ENCODE assay signal across 17 mouse cellular contexts in the genomic region with DNA sequence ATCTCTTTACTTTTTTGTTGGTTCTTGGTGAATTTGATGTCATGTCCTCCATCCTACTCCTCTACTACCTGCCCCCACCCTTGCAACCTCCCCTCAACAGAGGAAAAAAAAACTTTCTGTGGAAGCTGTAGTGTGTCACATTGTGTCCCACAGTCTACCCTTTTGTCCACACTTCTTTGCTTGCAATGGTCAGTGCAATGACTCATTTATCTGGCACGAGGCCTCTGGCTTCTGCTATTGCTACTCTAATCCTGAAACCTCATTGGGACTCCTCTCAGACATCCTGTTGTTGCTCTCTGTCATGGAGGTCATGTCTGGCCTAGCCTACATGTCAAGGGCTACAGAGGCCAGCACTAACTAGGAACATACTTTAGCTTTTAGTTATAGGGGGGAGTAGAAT. TPM values are rescaled to one million over a fixed set of nuclear protein-coding genes. Genes with fewer than 3 reads are reported as not detected.
DNase-seq lines count a peak whose midpoint lies in the region; ATAC-seq lines count a peak whose summit lies in the region.
"Had no signal": no experiment of that assay in that cellular context is flagged by ENCODE, and none has a peak within 500 bp of the region (broad histone marks: within the 10 kb centered on the region; RNA-seq: fewer than 3 reads in every experiment).

No protein-coding gene starts in this region.

- no peak overlapping the region for H3K9ac ChIP-seq in embryonic facial prominence, embryonic 12.5 days
- no peak overlapping the region for H3K9ac ChIP-seq in lung, embryonic 15.5 days
- H3K9ac ChIP-seq: liver, embryonic 15.5 days; neural tube, embryonic 15.5 days had no signal

- H3K4me3 ChIP-seq in embryonic facial prominence, embryonic 12.5 days, result no peak overlapping the region
- H3K4me3 ChIP-seq in embryonic facial prominence, embryonic 10.5 days, result no peak overlapping the region
- no peak overlapping the region for H3K4me3 ChIP-seq in lung, embryonic 15.5 days
- H3K4me3 ChIP-seq: liver, embryonic 15.5 days; neural tube, embryonic 15.5 days had no signal

- H3K9me3 ChIP-seq in embryonic facial prominence, embryonic 12.5 days, result no peaks in the 10 kb centered on the region
- H3K9me3 ChIP-seq in embryonic facial prominence, embryonic 10.5 days, result no peaks in the 10 kb centered on the region
- no peaks in the 10 kb centered on the region for H3K9me3 ChIP-seq in lung, embryonic 15.5 days
- H3K9me3 ChIP-seq: liver, embryonic 15.5 days; neural tube, embryonic 15.5 days had no signal

- no peaks in the 10 kb centered on the region; the same call in 1 of the 2 replicates for H3K27me3 ChIP-seq in embryonic facial prominence, embryonic 12.5 days
- H3K27me3 ChIP-seq in embryonic facial prominence, embryonic 10.5 days (replicated peaks; ENCODE audit: low read depth, poor library complexity, severe bottlenecking), result peaks cover 30% of the 10 kb centered on the region
- H3K27me3 ChIP-seq in lung, embryonic 15.5 days, result no peaks in the 10 kb centered on the region

- DNase-seq in embryonic facial prominence, embryonic 10.5 days (ENCODE audit: low spot score), result no peak
- DNase-seq in lung, postnatal 25 days (ENCODE audit: low spot score), result no peak
- peak; percentile 45 to 46 for DNase-seq in adrenal gland, postnatal 36 days
- DNase-seq in heart, postnatal 10 days, result peak; percentile 9 to 32
- DNase-seq in left cerebral cortex, postnatal 36 days (ENCODE audit: low spot score in 2 of 2), result no peak
- no peak for DNase-seq in cerebellum, adult 9-11 months
- DNase-seq: cerebellum, adult 8-10 months; embryo, embryonic 11 days; layer of hippocampus, adult 9-11 months; right cerebral cortex, adult 18-20 months; thymus, postnatal 14 days had no signal

- no peaks in the 10 kb centered on the region for H3K36me3 ChIP-seq in embryonic facial prominence, embryonic 12.5 days
- no peaks in the 10 kb centered on the region for H3K36me3 ChIP-seq in embryonic facial prominence, embryonic 10.5 days (replicated peaks)
- H3K36me3 ChIP-seq in lung, embryonic 15.5 days, result no peaks in the 10 kb centered on the region
- H3K36me3 ChIP-seq: liver, embryonic 15.5 days; neural tube, embryonic 15.5 days had no signal

- H3K4me2 ChIP-seq in embryonic facial prominence, embryonic 12.5 days (replicated peaks), result no peak overlapping the region
- H3K4me2 ChIP-seq in lung, embryonic 15.5 days, result no peak overlapping the region
- H3K4me2 ChIP-seq: liver, embryonic 15.5 days; neural tube, embryonic 15.5 days had no signal

- H3K4me1 ChIP-seq in embryonic facial prominence, embryonic 12.5 days, result no peaks in the 10 kb centered on the region
- H3K4me1 ChIP-seq in embryonic facial prominence, embryonic 10.5 days, result no peaks in the 10 kb centered on the region
- H3K4me1 ChIP-seq in lung, embryonic 15.5 days, result peaks cover 7% of the 10 kb centered on the region

- 0 out of 2 replicates have a peak overlapping the region, but pooled peaks have one; percentile 47 for H3K27ac ChIP-seq in embryonic facial prominence, embryonic 12.5 days
- H3K27ac ChIP-seq in embryonic facial prominence, embryonic 10.5 days (replicated peaks), result no peak overlapping the region
- peak overlapping the region; percentile 49; the same call in 1 of the 2 replicates for H3K27ac ChIP-seq in lung, embryonic 15.5 days
- H3K27ac ChIP-seq: liver, embryonic 15.5 days; neural tube, embryonic 15.5 days had no signal

- intact Hi-C loops in heart, postnatal 10 days (cut with DNase I), result no loop called here
- intact Hi-C loops in left cerebral cortex, postnatal 36 days (cut with DNase I), result no loop called here

- WGBS in embryonic facial prominence, embryonic 12.5 days, result 26% methylated on average over 1 of the region's 1 CpGs
- WGBS in embryonic facial prominence, embryonic 10.5 days, result 49% methylated on average over 1 of the region's 1 CpGs
- 49% methylated on average over 1 of the region's 1 CpGs for WGBS in lung, embryonic 15.5 days

- no peak for ATAC-seq in embryonic facial prominence, embryonic 12.5 days (ENCODE audit: insufficient number of reproducible peaks, insufficient read depth, low FRiP score, low TSS enrichment)
- ATAC-seq in lung, embryonic 15.5 days (ENCODE audit: borderline replicate concordance, extremely low read depth, low FRiP score, low TSS enrichment), result no peak
- ATAC-seq: inflammation-experienced regulatory T-cells, adult 6 months had no signal

RNA-seq across cellular contexts. Expression of gene Klhl22, which starts 5.7 kb away (rescaled TPM):
- 92.6 and 94.5 TPM in 2 replicates for polyA plus RNA-seq in embryonic facial prominence, embryonic 12.5 days (2016; fragmentation: Nextera tagmentation; extraction: Ambion mirVana)
- polyA plus RNA-seq in embryonic facial prominence, embryonic 10.5 days (2016; fragmentation: Nextera tagmentation; extraction: Ambion mirVana), result 64.9 and 72.8 TPM in 2 replicates
- 61.2 and 66.0 TPM in 2 replicates for polyA plus RNA-seq in lung, embryonic 15.5 days (2015; fragmentation: Nextera tagmentation; extraction: Ambion mirVana)
- 10 to 100 TPM; 38.3 to 43.1 TPM for total RNA-seq in adrenal gland, postnatal 36 days (2021)
- 10 to 100 TPM; 26.9 to 27.6 TPM for total RNA-seq in heart, postnatal 10 days (2021)
- total RNA-seq in left cerebral cortex, postnatal 36 days (2021), result 100 to 1,000 TPM in 1 of 2 experiments, 10 to 100 TPM in 1; 92.5 to 110 TPM

RNA-seq across cellular contexts. Expression of gene Med15, which starts 21.0 kb away (rescaled TPM):
- polyA plus RNA-seq in embryonic facial prominence, embryonic 12.5 days (2016; fragmentation: Nextera tagmentation; extraction: Ambion mirVana), result 44.5 and 48.2 TPM in 2 replicates
- 50.3 and 50.5 TPM in 2 replicates for polyA plus RNA-seq in embryonic facial prominence, embryonic 10.5 days (2016; fragmentation: Nextera tagmentation; extraction: Ambion mirVana)
- 37.2 and 41.7 TPM in 2 replicates for polyA plus RNA-seq in lung, embryonic 15.5 days (2015; fragmentation: Nextera tagmentation; extraction: Ambion mirVana)
- total RNA-seq in adrenal gland, postnatal 36 days (2021), result 10 to 100 TPM; 52.9 to 60.5 TPM
- total RNA-seq in heart, postnatal 10 days (2021), result 10 to 100 TPM; 34.7 to 39.1 TPM
- total RNA-seq in left cerebral cortex, postnatal 36 days (2021), result 10 to 100 TPM; 63.3 to 90.2 TPM

RNA-seq across cellular contexts. Expression of gene Scarf2, which starts 43.4 kb away (rescaled TPM):
- 47.6 and 49.8 TPM in 2 replicates for polyA plus RNA-seq in embryonic facial prominence, embryonic 12.5 days (2016; fragmentation: Nextera tagmentation; extraction: Ambion mirVana)
- 9.3 and 10.5 TPM in 2 replicates for polyA plus RNA-seq in embryonic facial prominence, embryonic 10.5 days (2016; fragmentation: Nextera tagmentation; extraction: Ambion mirVana)
- polyA plus RNA-seq in lung, embryonic 15.5 days (2015; fragmentation: Nextera tagmentation; extraction: Ambion mirVana), result 20.5 and 23.9 TPM in 2 replicates
- total RNA-seq in adrenal gland, postnatal 36 days (2021), result 10 to 100 TPM in 1 of 2 experiments, 1 to 10 TPM in 1; 8.6 to 11.6 TPM
- total RNA-seq in heart, postnatal 10 days (2021), result 10 to 100 TPM; 15.1 to 16.0 TPM
- total RNA-seq in left cerebral cortex, postnatal 36 days (2021), result 1 to 10 TPM; 3.4 to 3.8 TPM
- total RNA-seq: monocyte, adult 5-6 weeks had no signal
- polyA plus RNA-seq: inflammation-experienced regulatory T-cells, adult 6 months had no signal

Comparison
In these comparisons a context has a peak if more than half of its experiments do, and no peak if none do; other contexts are left out.
1. DNase-seq: peak in adrenal gland, postnatal 36 days (2 of 2) and heart, postnatal 10 days (2 of 2); none in embryonic facial prominence, embryonic 10.5 days (single experiment), lung, postnatal 25 days (single experiment), left cerebral cortex, postnatal 36 days (0 of 2) and cerebellum, adult 9-11 months (single experiment).